Mouse (Mus musculus) midbrain, embryonic 14.5 days (tissue): Measurements from ENCODE around the gene Nptx1. TPM values are rescaled to one million over a fixed set of nuclear protein-coding genes. Genes with fewer than 3 reads are reported as not detected.
A peak's percentile ranks its signal among the peaks of the same experiment; 100 is the strongest.

Experiments
- ATAC-seq: fragments of 200-750 bp; cut with Nextera tagmentation; 2 replicates; pipeline ENCODE4 v1.8.0; 2017; ENCODE audit warnings: moderate number of reproducible peaks, moderate library complexity; ENCODE audit not compliant: low FRiP score, low TSS enrichment
- DNase-seq: peaks from one replicate; pipeline ENCODE4 v3.0.0-alpha.2; 2015
- H3K27ac ChIP-seq: fragments of 300-500 bp; sonication (generic); replicated peaks from 2 replicates; pipeline ENCODE4 v1.5.1; 2014; ENCODE audit warnings: mild to moderate bottlenecking, low read depth, low read length, moderate library complexity
- H3K27me3 ChIP-seq: fragments of 300-500 bp; sonication (generic); 2 replicates; pipeline ENCODE4 v1.6.1; 2014; ENCODE audit warnings: low read length, control low read depth, mixed read lengths; ENCODE audit not compliant: control insufficient read depth, insufficient read depth
- H3K36me3 ChIP-seq: fragments of 300-500 bp; sonication (generic); 2 replicates; pipeline ENCODE4 v1.6.1; 2014; ENCODE audit warnings: low read length, control low read depth; ENCODE audit not compliant: control insufficient read depth, insufficient read depth
- H3K4me1 ChIP-seq: fragments of 300-500 bp; sonication (generic); 2 replicates; pipeline ENCODE4 v1.6.1; 2014; ENCODE audit warnings: mild to moderate bottlenecking, antibody characterized with exemption, low read length, control low read depth; ENCODE audit not compliant: control insufficient read depth, insufficient read depth
- H3K4me2 ChIP-seq: fragments of 300-500 bp; sonication (generic); 2 replicates; pipeline ENCODE4 v1.6.1; 2014; ENCODE audit warnings: mild to moderate bottlenecking, low read length, moderate library complexity
- H3K4me3 ChIP-seq: fragments of 300-500 bp; sonication (generic); replicated peaks from 2 replicates; pipeline ENCODE4 v1.5.1; 2014; ENCODE audit warnings: low read depth, low read length
- H3K9ac ChIP-seq: fragments of 300-500 bp; sonication (generic); replicated peaks from 2 replicates; pipeline ENCODE4 v1.6.1; 2014; ENCODE audit warnings: mild to moderate bottlenecking, low read length, moderate library complexity
- H3K9me3 ChIP-seq: fragments of 300-500 bp; sonication (generic); 2 replicates; pipeline ENCODE4 v1.6.1; 2016; ENCODE audit warnings: low read length, control low read depth, mixed read lengths; ENCODE audit not compliant: control insufficient read depth
- WGBS: fragments of 180-500 bp; shearing (Covaris S2); extraction: QIAGEN DNeasy Blood & Tissue Kit; methylation state at CpG from one replicate; pipeline ENCODE4 v1.1.7; 2014; 5-methylcytosine and 5-hydroxymethylcytosine counted together
- polyA plus RNA-seq: library from polyadenylated mRNA; unstranded; fragments of >200 nt; fragmentation: Nextera tagmentation; extraction: Ambion mirVana; gene quantifications from 2 replicates; pipeline ENCODE4 v1.2.1, GENCODE M21; 2014

Nptx1 gene
- polyA plus RNA-seq, 1 experiment from 2014 or later, result 10.1 TPM

- ATAC-seq (no peak), DNase-seq (no peak)
- peaks cover 22% of the 10 kb centered on the region; the same call in 1 of the 2 replicates for H3K27me3 ChIP-seq
Observed at GRCm38 (mm10) chr11:119555170-119555569, 7.6 kb upstream of the Nptx1 start.

GRCm38 (mm10) chr11:119554706-119555105 is 7.2 kb upstream of the Nptx1 start:
- no peak overlapping the region for H3K9ac ChIP-seq
- no peak overlapping the region for H3K27ac ChIP-seq
- H3K9me3 ChIP-seq, result no peaks in the 10 kb centered on the region
- H3K36me3 ChIP-seq, result no peaks in the 10 kb centered on the region
- H3K4me1 ChIP-seq, result peaks cover 35% of the 10 kb centered on the region
- H3K27me3 ChIP-seq, result peaks cover 19% of the 10 kb centered on the region; the same call in 1 of the 2 replicates
- ATAC-seq (no peak), DNase-seq (no peak)
- WGBS, result 79% methylated on average over 7 of the region's 7 CpGs
- H3K4me3 ChIP-seq, result no peak overlapping the region
- no peak overlapping the region for H3K4me2 ChIP-seq

More at GRCm38 (mm10) chr11:119555170-119555569, 7.6 kb upstream of the Nptx1 start:
- no peak overlapping the region for H3K4me2 ChIP-seq
- WGBS, result 87% methylated on average over 7 of the region's 7 CpGs
- no peaks in the 10 kb centered on the region for H3K36me3 ChIP-seq
- H3K9me3 ChIP-seq, result no peaks in the 10 kb centered on the region
- H3K4me1 ChIP-seq, result peaks cover 37% of the 10 kb centered on the region
- H3K27ac ChIP-seq, result no peak overlapping the region
- H3K4me3 ChIP-seq, result no peak overlapping the region
- H3K9ac ChIP-seq, result no peak overlapping the region

- no peak overlapping the region for H3K4me3 ChIP-seq
- H3K36me3 ChIP-seq, result no peaks in the 10 kb centered on the region
- 71% methylated on average over 9 of the region's 9 CpGs for WGBS
- H3K4me1 ChIP-seq, result peaks cover 33% of the 10 kb centered on the region
- 0 out of 2 replicates have a peak overlapping the region, but pooled peaks have one; percentile 17 for H3K27ac ChIP-seq
- peaks cover 28% of the 10 kb centered on the region for H3K27me3 ChIP-seq
- DNase-seq (peak; percentile 33), ATAC-seq (no peak)
- H3K9me3 ChIP-seq, result no peaks in the 10 kb centered on the region
- H3K9ac ChIP-seq, result no peak overlapping the region
- H3K4me2 ChIP-seq, result no peak overlapping the region
Observed at GRCm38 (mm10) chr11:119552902-119553802, 5.6 kb upstream of the Nptx1 start.

- 57% methylated on average over 1 of the region's 1 CpGs for WGBS
- Histone ChIP-seq H3K9me3 (no peaks in the 10 kb centered on the region), H3K4me1 (peaks cover 29% of the 10 kb centered on the region), H3K9ac (no peak overlapping the region), H3K36me3 (no peaks in the 10 kb centered on the region), H3K27me3 (peaks cover 28% of the 10 kb centered on the region), H3K27ac (0 out of 2 replicates have a peak overlapping the region, but pooled peaks have one; percentile 17), H3K4me3 (no peak overlapping the region), H3K4me2 (no peak overlapping the region)
- no peak for ATAC-seq
- no peak for DNase-seq
Observed at GRCm38 (mm10) chr11:119552301-119552700, 4.7 kb upstream of the Nptx1 start.

- Histone ChIP-seq H3K4me1 (peaks cover 33% of the 10 kb centered on the region), H3K4me2 (no peak overlapping the region), H3K9ac (no peak overlapping the region), H3K4me3 (no peak overlapping the region), H3K36me3 (no peaks in the 10 kb centered on the region), H3K27ac (0 out of 2 replicates have a peak overlapping the region, but pooled peaks have one; percentile 13), H3K9me3 (no peaks in the 10 kb centered on the region), H3K27me3 (peaks cover 33% of the 10 kb centered on the region)
- DNase-seq (no peak), ATAC-seq (no peak)
- WGBS, result 50% methylated on average over 3 of the region's 3 CpGs
Observed at GRCm38 (mm10) chr11:119551468-119551867, 3.9 kb upstream of the Nptx1 start.

GRCm38 (mm10) chr11:119550546-119551335 is 3.2 kb upstream of the Nptx1 start:
- ATAC-seq, result no peak
- DNase-seq, result peak; percentile 79
- H3K9me3 ChIP-seq, result no peaks in the 10 kb centered on the region
- H3K4me2 ChIP-seq, result no peak overlapping the region
- no peaks in the 10 kb centered on the region for H3K36me3 ChIP-seq
- peaks cover 35% of the 10 kb centered on the region for H3K27me3 ChIP-seq
- H3K4me3 ChIP-seq, result no peak overlapping the region
- no peak overlapping the region for H3K9ac ChIP-seq
- WGBS, result 54% methylated on average over 10 of the region's 10 CpGs
- 0 out of 2 replicates have a peak overlapping the region, but pooled peaks have one; percentile 13 for H3K27ac ChIP-seq
- peaks cover 39% of the 10 kb centered on the region for H3K4me1 ChIP-seq

GRCm38 (mm10) chr11:119549371-119549811 is 1.8 kb upstream of the Nptx1 start:
- H3K4me2 ChIP-seq, result peak overlapping the region; percentile 98
- H3K9me3 ChIP-seq, result no peaks in the 10 kb centered on the region
- peak overlapping the region; percentile 32; the same call in 1 of the 2 replicates for H3K27ac ChIP-seq
- H3K27me3 ChIP-seq, result peaks cover 35% of the 10 kb centered on the region
- H3K4me3 ChIP-seq, result peak overlapping the region; percentile 67
- WGBS, result under 1% methylated on average over 43 of the region's 43 CpGs
- peak; percentile 57 for DNase-seq
- H3K4me1 ChIP-seq, result peaks cover 39% of the 10 kb centered on the region
- ATAC-seq, result no peak
- peak overlapping the region; percentile 72 for H3K9ac ChIP-seq
- no peaks in the 10 kb centered on the region for H3K36me3 ChIP-seq

GRCm38 (mm10) chr11:119548741-119549370 is 1.3 kb upstream of the Nptx1 start:
- Histone ChIP-seq H3K4me2 (peak overlapping the region; percentile 98), H3K9ac (peak overlapping the region; percentile 72), H3K4me3 (peak overlapping the region; percentile 67), H3K4me1 (peaks cover 39% of the 10 kb centered on the region), H3K36me3 (no peaks in the 10 kb centered on the region), H3K9me3 (no peaks in the 10 kb centered on the region), H3K27me3 (peaks cover 35% of the 10 kb centered on the region), H3K27ac (peak overlapping the region; percentile 32; the same call in 1 of the 2 replicates)
- DNase-seq, result peak; percentile 70
- WGBS, result 1% methylated on average over 37 of the region's 37 CpGs
- ATAC-seq, result no peak
